Mouse (Mus musculus) intestine, embryonic 16.5 days (tissue): ENCODE measurements around the gene Ttc39b. TPM values are rescaled to one million over a fixed set of nuclear protein-coding genes. Genes with fewer than 3 reads are reported as not detected.
A peak's percentile ranks its signal among the peaks of the same experiment; 100 is the strongest.

ENCODE experiments used
- ATAC-seq: fragments of 200-750 bp; cut with Nextera tagmentation; 2 replicates; pipeline ENCODE4 v1.8.0; 2017; ENCODE audit warnings: moderate TSS enrichment, moderate library complexity
- H3K27ac ChIP-seq: fragments of 300-500 bp; sonication (generic); 2 replicates; pipeline ENCODE4 v1.5.1; 2014; ENCODE audit warnings: mild to moderate bottlenecking, low read length
- H3K27me3 ChIP-seq: fragments of 300-500 bp; sonication (generic); replicated peaks from 2 replicates; pipeline ENCODE4 v1.6.1; 2014; ENCODE audit warnings: low read length, control low read depth, mixed read lengths; ENCODE audit not compliant: control insufficient read depth, insufficient read depth
- H3K36me3 ChIP-seq: fragments of 300-500 bp; sonication (generic); 2 replicates; pipeline ENCODE4 v1.6.1; 2014; ENCODE audit warnings: low read length, control low read depth; ENCODE audit not compliant: control insufficient read depth, insufficient read depth
- H3K4me1 ChIP-seq: fragments of 300-500 bp; sonication (generic); 2 replicates; pipeline ENCODE4 v1.6.1; 2014; ENCODE audit warnings: low read length, control low read depth, mixed read lengths; ENCODE audit not compliant: control insufficient read depth, insufficient read depth
- H3K4me2 ChIP-seq: fragments of 300-500 bp; sonication (generic); 2 replicates; pipeline ENCODE4 v1.6.1; 2014; ENCODE audit warnings: low read depth, low read length, control low read depth
- H3K4me3 ChIP-seq: fragments of 300-500 bp; sonication (generic); 2 replicates; pipeline ENCODE4 v1.5.1; 2014; ENCODE audit warnings: mild to moderate bottlenecking, low read length
- H3K9ac ChIP-seq: fragments of 300-500 bp; sonication (generic); 2 replicates; pipeline ENCODE4 v1.6.1; 2014; ENCODE audit warnings: low read depth, low read length
- H3K9me3 ChIP-seq: fragments of 300-500 bp; sonication (generic); 2 replicates; pipeline ENCODE4 v1.6.1; 2016; ENCODE audit warnings: low read length, control low read depth; ENCODE audit not compliant: control insufficient read depth
- WGBS: fragments of 180-500 bp; shearing (Covaris S2); extraction: QIAGEN DNeasy Blood & Tissue Kit; methylation state at CpG from one replicate; pipeline ENCODE4 v1.1.7; 2014; 5-methylcytosine and 5-hydroxymethylcytosine counted together
- polyA plus RNA-seq: library from polyadenylated mRNA; unstranded; fragments of >200 nt; fragmentation: Nextera tagmentation; extraction: Ambion mirVana; gene quantifications from 2 replicates; pipeline ENCODE4 v1.2.1, GENCODE M21; 2015

Gene Ttc39b
- polyA plus RNA-seq, 1 experiment from 2014 or later, result 2.4 TPM

DNA sequence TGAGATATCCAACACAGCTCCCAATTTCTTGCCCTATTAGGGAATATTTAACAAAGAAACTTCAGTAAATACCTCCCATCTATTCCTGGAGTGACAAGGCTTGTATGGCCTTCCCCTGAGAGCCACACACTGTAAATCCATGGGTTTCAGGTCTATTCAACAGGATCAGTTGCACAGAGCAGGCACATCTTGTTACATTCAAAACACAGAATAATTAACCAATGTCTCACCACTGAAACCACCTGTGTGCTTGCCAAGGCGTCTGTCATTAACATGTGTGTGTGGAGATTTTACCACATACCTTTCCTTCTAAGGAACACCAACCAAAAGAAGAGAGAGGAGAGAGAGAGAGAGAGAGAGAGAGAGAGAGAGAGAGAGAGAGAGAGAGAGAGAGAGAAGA, 136.7 kb downstream of the Ttc39b start:
- ATAC-seq, result no peak

DNA sequence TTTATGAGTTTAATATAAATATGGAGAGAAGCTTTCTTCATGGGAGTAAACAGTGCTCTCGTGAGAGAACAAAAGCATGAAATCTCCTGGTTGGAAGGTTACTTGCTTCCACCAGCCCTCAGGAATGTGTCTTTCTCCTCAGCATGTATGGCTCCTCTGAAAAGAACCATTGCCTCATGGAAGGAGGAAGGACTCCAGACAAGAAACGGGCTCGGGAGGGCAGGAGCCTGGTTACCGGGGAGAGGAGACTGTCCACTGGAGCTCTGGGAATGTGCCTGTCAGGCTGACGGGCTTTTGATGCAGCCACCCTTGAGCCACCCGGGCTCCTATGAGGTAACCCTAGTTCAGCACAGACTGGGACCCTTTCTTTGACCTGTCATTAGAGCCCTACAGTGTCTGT, 137.6 kb downstream of the Ttc39b start:
- ATAC-seq, result no peak
- Histone ChIP-seq H3K27ac (no peak overlapping the region), H3K4me2 (no peak overlapping the region), H3K27me3 (no peaks in the 10 kb centered on the region), H3K4me1 (no peaks in the 10 kb centered on the region), H3K9me3 (no peaks in the 10 kb centered on the region), H3K4me3 (no peak overlapping the region), H3K36me3 (no peaks in the 10 kb centered on the region), H3K9ac (no peak overlapping the region)
- WGBS, result 19% methylated on average over 6 of the region's 6 CpGs

More for the DNA sequence above, 136.7 kb downstream of the Ttc39b start:
- Histone ChIP-seq H3K4me3 (no peak overlapping the region), H3K9ac (no peak overlapping the region), H3K36me3 (no peaks in the 10 kb centered on the region), H3K27me3 (no peaks in the 10 kb centered on the region), H3K27ac (no peak overlapping the region), H3K4me2 (no peak overlapping the region), H3K4me1 (no peaks in the 10 kb centered on the region), H3K9me3 (no peaks in the 10 kb centered on the region)
- 78% methylated on average over 1 of the region's 1 CpGs for WGBS

DNA sequence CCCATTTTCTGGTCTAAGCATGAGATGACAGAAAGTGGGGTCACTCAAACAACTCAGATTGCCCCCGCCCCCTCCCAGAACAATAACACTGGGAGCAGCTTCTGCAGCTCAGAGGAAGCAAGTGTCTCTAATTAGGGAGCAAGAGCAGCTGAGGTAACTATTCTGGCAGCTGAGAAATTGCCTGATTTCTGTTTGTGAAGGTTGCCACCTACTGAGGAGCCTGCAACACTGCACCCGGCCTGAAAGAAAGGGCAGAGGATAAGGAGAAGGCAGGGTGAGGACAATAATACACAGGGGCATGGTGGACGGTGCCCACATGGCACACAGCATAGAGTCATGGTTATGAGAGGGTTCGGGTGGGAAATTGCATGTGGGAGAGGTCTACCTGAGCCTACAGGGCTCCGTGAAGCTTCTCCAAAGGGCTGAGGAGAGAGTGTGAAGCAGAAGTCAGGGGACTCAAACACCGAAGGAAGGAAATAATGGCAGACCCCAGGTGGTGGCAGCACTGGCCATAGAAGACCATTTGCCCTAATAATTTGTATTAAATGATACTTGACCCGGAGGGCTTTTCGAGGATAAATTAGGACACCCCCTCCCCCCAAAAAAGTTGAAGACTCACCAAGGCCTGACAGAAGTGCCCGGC, 140.6 kb downstream of the Ttc39b start:
- Histone ChIP-seq H3K4me2 (no peak overlapping the region), H3K27ac (no peak overlapping the region), H3K9ac (no peak overlapping the region), H3K4me1 (no peaks in the 10 kb centered on the region), H3K9me3 (no peaks in the 10 kb centered on the region), H3K36me3 (no peaks in the 10 kb centered on the region), H3K4me3 (no peak overlapping the region), H3K27me3 (no peaks in the 10 kb centered on the region)
- peak; percentile 53 for ATAC-seq
- WGBS, result 39% methylated on average over 9 of the region's 9 CpGs

DNA sequence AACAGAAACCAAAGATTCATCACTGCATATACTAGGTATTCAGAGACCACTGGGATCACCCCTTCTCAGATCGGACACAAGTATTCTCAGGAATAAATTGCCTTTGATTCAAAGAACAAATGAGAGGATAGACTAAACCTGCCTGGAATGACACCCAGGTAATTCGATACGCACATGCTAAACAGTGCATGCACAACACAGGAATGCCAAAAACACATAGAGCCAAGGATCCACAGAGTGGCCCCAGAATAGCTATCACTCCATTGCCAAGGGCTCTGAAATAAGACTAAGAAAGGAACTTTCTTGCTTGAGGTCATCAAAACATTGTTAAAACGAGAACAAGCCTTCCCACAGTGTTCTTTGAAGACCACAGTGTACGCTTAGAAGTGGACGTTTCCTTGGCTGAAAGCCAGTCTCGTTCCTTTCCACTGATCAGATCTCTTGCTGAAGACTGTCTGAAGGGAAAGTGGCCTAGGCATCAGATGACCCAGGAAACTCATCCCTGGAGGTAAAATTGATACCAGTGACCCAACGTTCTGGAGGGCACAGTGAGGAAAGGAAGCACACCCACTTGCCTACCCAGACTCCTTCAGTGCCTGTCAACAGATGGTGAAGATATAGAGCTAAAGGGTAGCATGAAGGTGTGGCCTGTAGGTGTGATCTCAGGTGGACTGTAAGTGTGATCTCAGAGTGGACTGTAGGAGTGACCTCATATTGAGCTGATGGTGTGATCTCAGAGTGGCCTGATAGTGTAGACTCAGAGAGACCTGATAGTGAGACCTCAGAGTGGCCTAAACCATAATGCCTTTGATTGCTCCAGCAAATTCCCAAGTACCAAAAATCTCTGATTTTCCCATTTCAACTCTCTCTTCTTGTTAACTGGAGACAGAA, 141.6 kb downstream of the Ttc39b start:
- no peaks in the 10 kb centered on the region for H3K27me3 ChIP-seq
- no peak overlapping the region for H3K4me2 ChIP-seq
- no peaks in the 10 kb centered on the region for H3K4me1 ChIP-seq
- H3K36me3 ChIP-seq, result no peaks in the 10 kb centered on the region
- 62% methylated on average over 8 of the region's 8 CpGs for WGBS
- H3K9ac ChIP-seq, result no peak overlapping the region
- no peak overlapping the region for H3K4me3 ChIP-seq
- H3K9me3 ChIP-seq, result no peaks in the 10 kb centered on the region
- ATAC-seq, result no peak
- no peak overlapping the region for H3K27ac ChIP-seq

DNA sequence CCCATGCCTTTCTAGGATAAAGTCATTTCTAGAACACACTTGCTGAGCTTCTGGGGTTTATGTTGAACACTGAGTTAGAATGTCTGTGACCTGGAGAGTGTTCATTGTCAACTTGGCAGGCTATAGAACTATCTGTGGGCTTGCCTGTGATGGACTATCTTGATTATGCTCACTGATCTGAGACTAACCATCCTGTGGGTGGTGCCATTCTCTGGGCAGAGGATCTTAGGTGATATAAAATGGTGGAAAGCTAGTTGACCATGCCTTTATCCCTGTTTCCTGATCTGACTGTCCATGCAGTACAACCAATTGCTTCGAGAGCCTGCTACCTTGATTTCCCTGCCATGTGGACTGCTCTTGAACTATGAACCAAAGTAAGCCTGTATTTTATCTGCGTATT, 146.6 kb downstream of the Ttc39b start:
- WGBS, result 84% methylated on average over 2 of the region's 2 CpGs
- no peak for ATAC-seq
- H3K4me2 ChIP-seq, result no peak overlapping the region

DNA sequence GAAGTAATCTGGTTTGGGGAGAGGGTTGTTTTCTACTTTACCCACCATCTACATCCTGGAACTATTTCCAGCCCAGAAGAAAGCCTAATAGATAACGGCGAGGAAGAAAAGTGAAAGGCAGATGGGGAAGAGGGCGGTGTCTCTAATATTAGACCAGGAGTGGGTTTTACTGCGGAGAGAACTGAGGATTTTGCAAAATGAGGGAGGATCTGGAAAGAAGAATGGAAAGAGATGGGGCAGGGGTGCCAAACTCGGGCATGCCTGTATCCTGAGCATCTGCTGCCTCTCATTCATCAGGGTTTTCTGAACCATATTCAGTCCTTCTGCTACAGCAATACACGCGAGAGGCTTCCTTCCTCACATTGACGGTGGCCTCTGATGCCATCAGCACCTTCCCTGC, 149.1 kb downstream of the Ttc39b start:
- Histone ChIP-seq H3K36me3 (no peaks in the 10 kb centered on the region), H3K27me3 (no peaks in the 10 kb centered on the region), H3K9me3 (no peaks in the 10 kb centered on the region), H3K4me1 (no peaks in the 10 kb centered on the region), H3K9ac (no peak overlapping the region), H3K4me2 (no peak overlapping the region), H3K4me3 (no peak overlapping the region), H3K27ac (no peak overlapping the region)
- 79% methylated on average over 8 of the region's 8 CpGs for WGBS
- ATAC-seq, result no peak

More for the DNA sequence above, 146.6 kb downstream of the Ttc39b start:
- Histone ChIP-seq H3K9me3 (no peaks in the 10 kb centered on the region), H3K4me3 (no peak overlapping the region), H3K4me1 (no peaks in the 10 kb centered on the region), H3K36me3 (no peaks in the 10 kb centered on the region), H3K9ac (no peak overlapping the region), H3K27ac (no peak overlapping the region), H3K27me3 (no peaks in the 10 kb centered on the region)

DNA sequence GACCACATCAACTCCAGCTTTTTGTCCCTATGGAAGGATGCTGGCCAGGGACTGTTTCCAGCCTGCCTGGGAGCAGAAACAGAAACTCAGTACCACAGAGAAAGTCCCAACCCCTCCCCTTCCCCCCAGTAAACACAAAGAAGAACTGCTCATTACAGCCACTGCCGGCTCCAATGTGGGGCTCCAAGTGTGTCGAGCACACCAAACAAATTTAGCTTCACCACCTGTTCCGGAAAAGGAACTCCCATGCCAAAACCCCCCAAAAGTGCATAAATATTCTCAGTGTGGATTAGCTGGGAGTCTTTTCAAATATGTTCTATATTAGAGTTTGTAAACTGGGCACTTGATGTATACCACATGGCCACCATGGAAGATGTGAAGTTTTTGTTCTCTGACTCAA, 151.8 kb downstream of the Ttc39b start:
- Histone ChIP-seq H3K36me3 (no peaks in the 10 kb centered on the region), H3K9me3 (no peaks in the 10 kb centered on the region), H3K9ac (no peak overlapping the region), H3K4me3 (no peak overlapping the region), H3K4me1 (peaks cover 2% of the 10 kb centered on the region; the same call in 1 of the 2 replicates), H3K27me3 (no peaks in the 10 kb centered on the region), H3K4me2 (no peak overlapping the region), H3K27ac (no peak overlapping the region)
- 41% methylated on average over 3 of the region's 3 CpGs for WGBS
- ATAC-seq, result no peak

DNA sequence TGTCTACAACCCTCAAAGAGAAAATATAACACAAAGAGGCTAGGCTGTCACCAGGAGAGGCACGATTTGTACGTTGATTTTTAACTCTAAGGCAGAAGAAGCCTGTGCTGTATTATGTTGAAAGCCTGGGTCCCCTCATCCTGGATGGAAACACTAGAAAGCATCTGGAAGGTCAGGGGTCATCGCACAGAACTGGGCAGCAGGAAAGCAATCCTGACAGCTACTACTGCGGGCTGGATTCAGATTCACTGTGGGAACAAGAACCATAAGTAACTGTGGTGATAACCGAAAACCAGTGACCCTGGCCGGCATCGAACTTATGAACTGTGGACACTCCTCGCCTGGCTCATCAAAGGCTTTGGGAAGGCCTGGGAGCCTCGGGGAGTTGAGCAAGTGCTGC, 153.3 kb downstream of the Ttc39b start:
- H3K27me3 ChIP-seq, result no peaks in the 10 kb centered on the region
- no peak overlapping the region for H3K4me2 ChIP-seq
- no peak overlapping the region for H3K9ac ChIP-seq
- H3K9me3 ChIP-seq, result no peaks in the 10 kb centered on the region
- ATAC-seq, result no peak
- H3K4me3 ChIP-seq, result no peak overlapping the region
- 64% methylated on average over 9 of the region's 9 CpGs for WGBS
- H3K36me3 ChIP-seq, result no peaks in the 10 kb centered on the region
- peaks cover 3% of the 10 kb centered on the region; the same call in 1 of the 2 replicates for H3K4me1 ChIP-seq
- H3K27ac ChIP-seq, result no peak overlapping the region
